Mouse (Mus musculus): Measurements from ENCODE around the gene Jazf1.

GRCm38 (mm10) chr6:52937916-52938315 lies 130.5 kb downstream of the Jazf1 start:
- no peak for TF ChIP-seq EP300 (IDR thresholded peaks at IDR 0.05; ENCODE audit: insufficient read depth, low read depth, low read length)
- TF ChIP-seq CTCF (IDR thresholded peaks at IDR 0.05; ENCODE audit: low read depth, low read length) = no peak
